Mouse (Mus musculus): Measurements from ENCODE around the gene Vwa2.

DNA sequence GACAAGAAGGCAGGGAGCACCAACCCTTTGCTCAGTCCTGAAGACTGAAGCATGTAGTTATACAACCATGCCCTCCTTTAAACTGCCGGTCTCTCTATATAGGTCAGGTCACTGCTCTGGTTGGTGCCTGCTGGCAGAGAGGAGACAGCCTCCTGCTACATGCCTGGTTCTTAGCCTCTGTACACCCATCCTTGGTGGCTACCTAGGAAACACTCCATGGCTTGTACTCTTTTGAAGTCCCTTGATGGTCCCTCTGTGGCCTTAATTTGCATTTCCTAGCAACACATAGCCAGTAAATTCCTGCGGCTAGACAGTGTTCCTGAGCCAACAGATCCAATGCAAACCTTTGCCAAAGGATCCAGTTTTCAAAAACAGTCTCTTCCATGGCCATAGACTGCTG lies 71.6 kb downstream of the Vwa2 start:
- no peak for TF ChIP-seq CTCF (IDR thresholded peaks at IDR 0.05; ENCODE audit: low read depth)
- no peak for TF ChIP-seq EP300 (optimal IDR thresholded peaks at IDR 0.05)
